Mouse (Mus musculus) bone marrow macrophage, adult 2 months (primary cell): ENCODE measurements around the gene 4932438H23Rik. TPM values are rescaled to one million over a fixed set of nuclear protein-coding genes. Genes with fewer than 3 reads are reported as not detected.
A peak's percentile ranks its signal among the peaks of the same experiment; 100 is the strongest.

Experiments used
- H3K27ac ChIP-seq: 2 replicates; pipeline ENCODE4 v1.5.1; 2012; ENCODE audit warnings: low read depth, low read length; ENCODE audit not compliant: insufficient read depth
- H3K4me1 ChIP-seq: 2 replicates; pipeline ENCODE4 v1.6.1; 2012; ENCODE audit warnings: low read length; ENCODE audit not compliant: control insufficient read depth, insufficient read depth
- H3K4me3 ChIP-seq: 2 replicates; pipeline ENCODE4 v1.5.1; 2012; ENCODE audit warnings: mild to moderate bottlenecking, low read length, moderate library complexity; ENCODE audit not compliant: insufficient read depth
- CTCF ChIP-seq: IDR thresholded peaks from 2 replicates; pipeline ENCODE4 v1.5.1; 2012; ENCODE audit warnings: low read depth, mild to moderate bottlenecking, low read length, moderate library complexity
- POLR2A ChIP-seq: IDR thresholded peaks from 2 replicates; pipeline ENCODE4 v1.6.1; 2012; ENCODE audit warnings: mild to moderate bottlenecking, low read depth, low read length, borderline replicate concordance
- polyA plus RNA-seq: library from polyadenylated mRNA; stranded (reverse); fragments of >200 nt; gene quantifications from 2 replicates; pipeline ENCODE4 v1.2.4, GENCODE M21; 2012; ENCODE audit not compliant: missing spikeins, insufficient read depth, insufficient read length

The 4932438H23Rik gene
- polyA plus RNA-seq, 1 experiment, result not detected

DNA sequence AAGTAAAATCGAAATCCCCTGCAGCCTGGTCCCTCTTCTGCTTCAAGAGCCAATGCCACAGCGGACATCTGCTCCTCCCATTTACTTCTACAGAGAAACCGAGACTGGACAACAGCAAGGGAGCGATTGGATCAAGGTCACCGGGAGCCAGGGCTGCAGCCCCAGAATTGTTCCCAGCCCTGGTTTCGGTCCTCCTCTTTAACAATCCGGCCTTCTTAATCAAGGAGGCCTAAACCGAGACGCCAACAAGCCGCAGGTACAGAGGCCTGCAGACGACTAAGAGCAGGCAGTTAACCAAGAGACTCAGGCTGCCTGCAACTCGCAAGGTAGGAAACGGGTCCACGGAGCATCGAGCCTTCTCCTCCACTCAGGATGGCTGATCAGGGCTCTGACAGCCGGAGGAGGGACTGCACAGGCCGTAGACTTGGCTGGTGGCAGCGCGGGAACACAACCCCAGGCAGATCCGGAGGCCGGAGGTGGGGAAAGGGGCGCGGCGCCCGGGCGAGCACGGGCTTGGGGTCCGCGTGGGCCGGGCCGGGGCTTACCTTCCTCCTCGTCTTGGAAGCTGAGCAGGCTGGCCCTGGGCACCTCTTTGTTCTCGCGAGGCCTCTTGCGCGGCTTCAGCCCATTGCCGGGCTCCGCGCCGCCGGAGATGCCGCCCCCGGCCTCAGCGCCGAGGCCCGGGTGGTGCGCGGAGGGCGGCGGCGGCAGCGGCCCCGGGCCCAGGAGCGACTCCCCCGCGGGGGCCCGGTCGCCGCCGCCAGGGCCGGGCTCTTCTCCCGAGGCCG, 51.3 kb downstream of the 4932438H23Rik start:
- peak overlapping the region; percentile 66 for H3K27ac ChIP-seq
- TF ChIP-seq CTCF (no peak), POLR2A (no peak)
- peaks cover 5% of the 10 kb centered on the region; the same call in 1 of the 2 replicates for H3K4me1 ChIP-seq

DNA sequence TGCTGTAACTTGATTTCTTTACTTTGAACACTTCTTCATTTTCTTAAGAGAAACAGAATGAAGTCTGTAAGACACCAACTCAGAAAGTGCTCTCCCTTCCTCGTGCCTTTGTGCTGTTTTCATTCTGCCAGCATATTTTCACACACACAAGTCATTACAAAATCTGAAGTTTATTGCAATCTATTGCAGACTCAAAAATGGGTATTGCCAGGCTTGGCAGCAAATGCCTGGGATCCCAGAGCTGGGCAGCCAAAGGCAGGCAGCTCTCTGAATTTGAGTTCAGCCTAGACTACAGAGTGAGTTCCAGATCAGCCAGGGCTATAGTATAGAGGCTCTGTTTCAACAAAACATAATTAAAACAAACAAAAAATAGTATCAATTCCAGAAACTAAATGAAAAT, 52.3 kb downstream of the 4932438H23Rik start:
- H3K27ac ChIP-seq, result no peak overlapping the region
- no peak for TF ChIP-seq CTCF
- no peak for TF ChIP-seq POLR2A
- H3K4me1 ChIP-seq, result peaks cover 5% of the 10 kb centered on the region; the same call in 1 of the 2 replicates
- peak overlapping the region; percentile 55 for H3K4me3 ChIP-seq

More for the DNA sequence above, 51.3 kb downstream of the 4932438H23Rik start:
- H3K4me3 ChIP-seq, result peak overlapping the region; percentile 89

DNA sequence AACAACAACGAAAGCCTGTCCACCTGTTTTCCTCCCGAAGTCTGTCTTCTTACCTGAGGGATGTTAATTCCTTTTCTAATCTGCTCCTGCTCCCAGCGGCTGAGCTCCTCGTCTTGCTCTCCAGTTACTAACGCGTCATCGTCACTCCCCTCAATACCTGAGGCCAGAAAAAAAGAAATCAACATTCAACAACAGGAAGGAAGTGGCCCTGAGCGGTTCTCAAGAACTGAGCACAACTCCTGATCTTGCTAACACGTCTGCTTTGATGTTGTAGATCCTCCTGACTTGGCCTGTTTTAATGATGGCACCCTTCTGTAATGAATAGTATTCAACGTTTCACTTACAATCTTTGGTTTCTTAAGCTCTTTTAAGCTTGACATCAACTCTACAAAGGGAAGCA, 59.1 kb downstream of the 4932438H23Rik start:
- TF ChIP-seq CTCF (no peak), POLR2A (no peak)
- peaks cover 2% of the 10 kb centered on the region for H3K4me1 ChIP-seq
- no peak overlapping the region for H3K4me3 ChIP-seq
- no peak overlapping the region for H3K27ac ChIP-seq

DNA sequence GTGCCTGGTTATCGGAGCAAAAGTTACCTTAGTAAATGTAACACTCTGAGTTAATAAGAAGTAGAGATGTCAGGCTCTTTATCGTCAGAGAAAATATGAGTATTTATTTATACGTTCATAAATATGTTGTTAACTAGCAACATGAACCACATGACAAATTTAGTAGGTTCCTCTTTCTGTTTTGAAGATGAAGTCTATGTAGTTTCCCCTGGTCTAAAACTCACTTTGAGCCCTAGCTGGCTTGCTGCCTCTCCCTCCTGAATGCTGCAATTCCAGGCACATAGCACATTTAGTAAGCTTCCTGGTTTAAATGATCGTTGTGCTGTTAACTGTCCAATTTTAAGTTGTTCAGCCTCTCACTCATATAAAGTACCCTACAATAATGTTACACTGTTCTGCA, 64.2 kb downstream of the 4932438H23Rik start:
- Histone ChIP-seq H3K27ac (peak overlapping the region; percentile 82), H3K4me3 (no peak overlapping the region), H3K4me1 (peaks cover 9% of the 10 kb centered on the region)
- TF ChIP-seq POLR2A (no peak), CTCF (no peak)

DNA sequence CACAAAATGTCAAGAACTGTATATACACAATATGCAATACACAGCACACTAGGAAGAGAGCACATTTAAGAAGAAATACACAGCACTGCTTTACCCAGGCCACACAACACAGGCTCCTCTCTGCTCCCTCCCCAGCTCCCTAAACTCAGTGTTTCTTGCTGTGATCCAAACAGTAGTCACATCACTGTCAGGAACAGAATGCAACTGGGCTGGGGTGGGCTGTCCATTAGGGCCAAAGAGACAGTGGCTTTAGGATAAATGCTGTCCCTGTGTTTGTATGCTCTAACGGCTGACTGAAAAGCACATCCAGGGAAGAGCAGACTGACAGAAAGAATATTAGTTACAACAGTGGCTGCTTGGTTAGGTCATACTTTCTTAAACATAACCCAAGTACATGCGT, 65.0 kb downstream of the 4932438H23Rik start:
- Histone ChIP-seq H3K27ac (no peak overlapping the region), H3K4me1 (peaks cover 9% of the 10 kb centered on the region), H3K4me3 (no peak overlapping the region)
- TF ChIP-seq POLR2A, result no peak
- no peak for TF ChIP-seq CTCF

DNA sequence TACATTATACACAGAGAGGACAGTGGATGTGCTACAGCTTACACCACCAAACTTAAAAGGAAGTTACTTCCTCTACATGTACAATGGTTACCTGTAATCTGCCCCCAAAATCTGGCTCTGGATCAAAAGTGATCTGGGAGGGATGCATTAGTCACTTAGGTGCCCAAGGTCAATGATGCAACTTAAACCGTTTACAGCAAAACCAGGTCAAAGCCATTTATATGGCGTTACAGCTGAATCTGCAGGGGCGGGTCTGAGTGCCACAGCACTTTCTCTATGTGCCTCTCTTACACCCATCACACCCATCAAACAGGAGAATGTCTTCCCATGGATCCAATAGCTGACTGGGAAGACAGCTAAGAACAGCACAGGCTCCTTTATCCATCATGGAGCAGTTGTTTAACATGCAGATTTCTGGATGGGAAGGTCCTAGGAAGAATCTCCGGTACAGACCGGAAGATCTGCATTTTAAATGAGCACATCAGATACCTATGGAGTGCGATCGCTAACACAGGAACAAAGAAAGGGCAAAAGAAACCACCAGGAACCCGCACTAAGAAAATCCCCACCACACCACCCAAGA, 65.7 kb downstream of the 4932438H23Rik start:
- Histone ChIP-seq H3K4me1 (peaks cover 9% of the 10 kb centered on the region), H3K4me3 (no peak overlapping the region), H3K27ac (no peak overlapping the region)
- no peak for TF ChIP-seq CTCF
- no peak for TF ChIP-seq POLR2A

DNA sequence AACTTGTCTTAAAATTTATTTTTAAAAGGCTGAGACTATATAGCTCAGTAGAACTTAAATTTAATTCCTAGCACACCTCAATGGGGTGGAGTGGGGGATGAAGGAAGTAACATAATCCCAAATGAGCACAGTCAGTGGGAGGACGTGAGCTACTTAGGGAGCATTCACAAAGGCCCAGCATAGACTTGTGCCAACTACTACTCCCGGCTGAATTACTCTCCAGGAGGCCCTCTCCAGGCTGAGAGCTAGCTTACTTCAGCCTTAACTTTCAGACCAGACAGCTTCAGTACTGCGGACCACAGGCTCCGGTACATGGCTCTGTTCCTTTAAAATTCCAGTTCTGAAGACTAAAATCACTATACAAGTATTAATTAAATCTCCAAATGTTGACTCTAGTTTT, 68.6 kb downstream of the 4932438H23Rik start:
- H3K4me3 ChIP-seq, result no peak overlapping the region
- peaks cover 10% of the 10 kb centered on the region for H3K4me1 ChIP-seq
- TF ChIP-seq POLR2A (no peak), CTCF (no peak)
- no peak overlapping the region for H3K27ac ChIP-seq

DNA sequence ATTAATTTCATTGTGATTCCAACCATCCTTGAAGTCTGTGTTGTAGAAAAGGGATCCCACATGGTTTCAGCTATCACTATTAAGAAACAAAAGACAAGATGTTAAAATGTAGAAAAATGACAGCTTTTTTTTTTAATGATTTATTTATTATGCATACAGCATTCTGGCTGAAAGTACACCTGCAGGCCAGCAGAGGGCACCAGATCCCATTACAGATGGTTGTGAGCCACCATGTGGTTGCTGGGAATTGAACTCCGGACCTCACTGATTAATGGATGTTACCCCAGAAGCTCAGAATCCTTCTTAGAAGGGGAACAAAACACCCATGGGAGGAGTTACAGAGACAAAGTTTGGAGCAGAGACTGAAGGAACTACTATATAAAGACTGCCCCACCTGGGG, 71.5 kb downstream of the 4932438H23Rik start:
- Histone ChIP-seq H3K4me1 (peaks cover 9% of the 10 kb centered on the region), H3K27ac (no peak overlapping the region), H3K4me3 (no peak overlapping the region)
- no peak for TF ChIP-seq POLR2A
- TF ChIP-seq CTCF, result peak; percentile 37; the same call in 1 of the 2 replicates

DNA sequence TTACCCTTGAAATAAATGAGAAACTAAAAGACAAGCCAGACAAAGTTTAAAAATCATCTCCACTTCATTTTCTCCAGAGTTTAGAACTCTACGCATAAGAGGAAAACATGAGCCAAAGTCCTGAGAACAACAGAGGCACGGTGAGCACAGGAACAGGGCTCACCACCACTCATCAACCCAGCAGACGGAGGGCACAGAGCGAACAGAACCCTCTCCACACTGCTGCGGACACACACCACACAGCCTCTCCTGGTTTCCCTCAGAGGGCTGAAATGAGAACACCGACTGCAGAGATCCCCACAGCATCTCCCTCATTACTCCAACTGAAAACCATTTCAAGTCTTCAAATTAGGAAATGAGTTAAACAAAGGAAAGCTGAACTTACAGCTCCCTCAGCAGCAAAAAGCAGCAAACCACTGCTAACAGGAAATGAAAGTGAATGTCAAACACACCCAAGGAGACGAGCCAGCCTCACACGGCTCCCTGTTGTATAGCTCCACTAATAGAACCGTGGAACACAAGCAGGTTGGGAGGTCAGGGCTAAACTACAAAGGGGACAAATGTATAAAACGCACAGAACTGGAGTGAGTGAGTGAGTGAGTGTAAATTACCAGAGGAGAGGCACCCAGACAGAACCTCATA, 74.0 kb downstream of the 4932438H23Rik start:
- no peak for TF ChIP-seq CTCF
- TF ChIP-seq POLR2A, result no peak
- peak overlapping the region; percentile 27 for H3K27ac ChIP-seq
- H3K4me1 ChIP-seq, result peaks cover 9% of the 10 kb centered on the region
- no peak overlapping the region for H3K4me3 ChIP-seq

DNA sequence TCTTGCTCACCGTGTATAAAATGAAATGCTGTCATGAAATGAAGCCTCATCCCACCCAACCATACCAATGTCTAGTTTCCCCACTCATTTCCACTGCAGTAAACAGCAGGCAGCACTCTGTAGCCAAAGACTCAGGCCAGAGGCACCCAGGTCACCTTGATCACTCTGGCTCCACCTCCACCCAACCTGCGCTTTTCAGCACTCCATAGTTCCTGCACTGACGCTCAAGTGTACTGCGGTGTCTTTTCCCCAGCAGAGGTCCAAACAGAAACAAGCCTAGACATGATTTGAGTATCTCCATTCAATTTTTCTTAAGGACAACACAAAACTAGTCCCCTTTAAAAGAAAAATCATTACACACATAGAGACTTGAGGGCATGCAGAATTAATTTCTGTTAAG, 75.4 kb downstream of the 4932438H23Rik start:
- Histone ChIP-seq H3K4me3 (no peak overlapping the region), H3K27ac (no peak overlapping the region), H3K4me1 (peaks cover 9% of the 10 kb centered on the region)
- TF ChIP-seq CTCF (no peak), POLR2A (no peak)

DNA sequence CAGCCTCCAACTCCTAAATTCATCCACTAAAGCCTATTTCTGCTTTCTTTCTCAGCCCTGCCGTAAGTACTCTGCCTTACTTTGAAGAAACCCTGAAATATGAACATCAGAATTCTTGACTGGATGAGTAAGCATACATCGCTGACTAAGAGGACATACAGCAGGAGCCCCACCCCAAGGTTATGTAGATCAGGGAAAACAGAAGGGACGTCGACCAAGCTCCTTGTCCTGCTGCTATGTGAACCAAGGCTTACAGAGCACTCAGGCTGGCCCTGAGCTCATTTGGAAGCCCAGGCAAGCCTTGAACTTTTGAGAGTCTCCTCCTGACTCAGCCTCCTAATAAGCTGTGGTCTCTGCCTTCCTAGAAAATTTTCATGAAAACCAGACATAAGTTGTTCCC, 79.2 kb downstream of the 4932438H23Rik start:
- H3K4me3 ChIP-seq, result no peak overlapping the region
- peaks cover 17% of the 10 kb centered on the region for H3K4me1 ChIP-seq
- H3K27ac ChIP-seq, result no peak overlapping the region
- TF ChIP-seq POLR2A (no peak), CTCF (no peak)
